Mouse (Mus musculus): ENCODE data around the gene Hbs1l. TPM values are rescaled to one million over a fixed set of nuclear protein-coding genes. Genes with fewer than 3 reads are reported as not detected.

The Hbs1l gene
- polyA plus RNA-seq, 1 experiment: 27.4 TPM

DNA sequence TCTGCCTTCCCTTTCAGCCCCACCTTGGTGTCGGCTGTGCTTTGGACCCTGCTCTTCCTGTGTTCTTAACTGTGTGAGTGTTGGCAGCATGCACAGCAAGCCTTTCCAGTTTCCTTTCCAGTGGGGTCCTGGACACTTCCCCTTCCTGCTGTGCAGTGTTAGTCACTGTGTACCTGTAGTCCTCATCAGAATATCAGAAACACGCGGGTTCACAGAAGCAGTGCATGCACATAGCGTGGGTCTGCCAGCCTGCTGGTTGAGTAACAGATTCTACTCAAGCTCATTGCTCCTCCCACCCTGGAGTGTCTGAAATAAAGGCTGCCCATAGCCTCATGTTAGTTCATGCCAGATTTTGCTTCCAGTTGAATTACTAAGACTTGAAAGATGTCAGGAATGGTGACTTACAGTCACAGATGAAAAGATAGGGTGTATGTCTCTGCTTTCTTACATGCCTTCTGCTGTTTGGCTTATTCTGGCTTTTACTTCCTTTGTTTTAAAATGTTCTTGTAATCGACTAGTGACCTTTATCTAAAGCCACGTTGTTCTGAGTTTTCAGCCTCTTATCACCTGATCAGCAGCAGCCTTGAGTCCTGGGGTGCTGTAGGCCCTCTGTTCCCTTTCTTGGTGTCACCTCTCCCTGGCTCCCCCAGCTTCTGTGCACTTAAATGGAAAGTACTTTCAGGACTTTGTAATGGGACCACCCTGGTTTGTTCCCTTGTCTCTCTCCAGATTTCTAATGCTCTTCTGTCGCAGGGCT lies 38.7 kb downstream of the Hbs1l start:
- Histone ChIP-seq H3K27ac (ENCODE audit: insufficient read depth, low read depth, low read length) (no peak overlapping the region), H3K4me1 (ENCODE audit: control insufficient read depth, insufficient read depth, low read length) (no peaks in the 10 kb centered on the region), H3K4me3 (ENCODE audit: insufficient read depth, low read length) (no peak overlapping the region)
- TF ChIP-seq POLR2A (IDR thresholded peaks at IDR 0.05; ENCODE audit: borderline replicate concordance, low read depth, low read length) (no peak), CTCF (IDR thresholded peaks at IDR 0.05; ENCODE audit: low read depth, low read length) (no peak)

DNA sequence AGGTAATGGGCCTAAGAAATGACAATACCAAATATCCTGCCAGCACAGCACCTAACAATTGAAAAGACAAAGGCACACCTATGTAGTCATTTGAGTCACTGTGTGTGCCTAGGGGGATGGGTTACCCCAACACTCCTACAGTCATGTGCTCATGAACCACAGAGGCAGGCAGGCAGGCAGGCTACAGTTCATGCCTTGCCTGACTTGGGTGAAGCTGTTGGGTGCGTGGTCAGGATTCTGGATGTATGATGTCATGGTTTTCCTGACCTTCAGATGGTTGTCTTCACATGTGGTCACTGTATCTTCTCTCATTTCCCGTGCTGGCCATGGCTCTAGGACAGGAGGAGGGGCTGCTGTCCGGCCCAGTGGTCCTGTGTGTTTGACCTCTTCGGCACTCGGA lies 39.8 kb downstream of the Hbs1l start:
- H3K4me1 ChIP-seq (ENCODE audit: control insufficient read depth, insufficient read depth, low read length): no peaks in the 10 kb centered on the region
- H3K4me3 ChIP-seq (ENCODE audit: insufficient read depth, low read length): no peak overlapping the region
- TF ChIP-seq CTCF (IDR thresholded peaks at IDR 0.05; ENCODE audit: low read depth, low read length): no peak
- TF ChIP-seq POLR2A (IDR thresholded peaks at IDR 0.05; ENCODE audit: borderline replicate concordance, low read depth, low read length): no peak
- no peak overlapping the region for H3K27ac ChIP-seq (ENCODE audit: insufficient read depth, low read depth, low read length)

DNA sequence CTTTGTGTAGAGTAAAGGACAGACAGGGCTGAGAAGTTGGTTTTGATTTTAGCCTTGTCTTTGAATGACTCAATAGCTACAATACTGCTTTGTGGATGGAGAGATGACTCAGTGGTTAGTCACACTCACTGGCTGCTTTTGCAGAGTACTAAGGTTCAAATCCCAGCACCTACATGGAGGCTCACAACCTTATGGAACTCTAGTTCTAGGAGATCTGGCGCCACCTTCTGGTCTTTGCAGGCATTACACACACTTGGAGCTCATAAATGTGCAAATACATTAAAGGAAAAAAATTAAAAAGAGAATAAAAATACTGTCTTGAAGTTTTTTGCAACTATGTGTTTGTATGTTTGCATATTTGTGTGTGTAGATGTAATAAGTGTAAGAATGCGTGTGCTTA lies 41.4 kb downstream of the Hbs1l start:
- Histone ChIP-seq H3K27ac (ENCODE audit: insufficient read depth, low read depth, low read length) (no peak overlapping the region), H3K4me3 (ENCODE audit: insufficient read depth, low read length) (no peak overlapping the region), H3K4me1 (ENCODE audit: control insufficient read depth, insufficient read depth, low read length) (no peaks in the 10 kb centered on the region)
- TF ChIP-seq POLR2A (IDR thresholded peaks at IDR 0.05; ENCODE audit: borderline replicate concordance, low read depth, low read length) (no peak), CTCF (IDR thresholded peaks at IDR 0.05; ENCODE audit: low read depth, low read length) (no peak)

DNA sequence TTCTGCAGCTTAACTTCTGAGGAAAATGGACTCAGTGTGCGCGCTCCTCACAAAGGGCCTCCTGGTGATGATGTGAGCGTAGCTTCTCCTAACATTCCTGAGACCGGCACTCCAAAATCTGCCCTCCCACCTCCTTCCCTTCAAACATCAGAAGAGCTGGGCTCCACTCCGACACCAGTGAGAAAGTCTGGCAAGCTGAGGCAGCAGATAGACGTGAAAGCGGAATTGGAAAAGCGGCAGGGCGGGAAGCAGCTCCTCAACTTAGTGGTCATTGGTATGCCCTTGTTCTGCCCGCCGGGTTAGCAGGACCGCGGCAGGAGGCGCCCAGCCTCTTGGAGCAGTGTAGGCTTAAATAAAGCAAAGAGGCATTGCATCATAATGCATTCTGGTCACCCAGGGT lies 45.9 kb downstream of the Hbs1l start:
- H3K27ac ChIP-seq (ENCODE audit: insufficient read depth, low read depth, low read length): no peak overlapping the region
- no peak overlapping the region for H3K4me3 ChIP-seq (ENCODE audit: insufficient read depth, low read length)
- TF ChIP-seq CTCF (IDR thresholded peaks at IDR 0.05; ENCODE audit: low read depth, low read length): no peak
- TF ChIP-seq POLR2A (IDR thresholded peaks at IDR 0.05; ENCODE audit: borderline replicate concordance, low read depth, low read length): no peak
- no peaks in the 10 kb centered on the region for H3K4me1 ChIP-seq (ENCODE audit: control insufficient read depth, insufficient read depth, low read length)

DNA sequence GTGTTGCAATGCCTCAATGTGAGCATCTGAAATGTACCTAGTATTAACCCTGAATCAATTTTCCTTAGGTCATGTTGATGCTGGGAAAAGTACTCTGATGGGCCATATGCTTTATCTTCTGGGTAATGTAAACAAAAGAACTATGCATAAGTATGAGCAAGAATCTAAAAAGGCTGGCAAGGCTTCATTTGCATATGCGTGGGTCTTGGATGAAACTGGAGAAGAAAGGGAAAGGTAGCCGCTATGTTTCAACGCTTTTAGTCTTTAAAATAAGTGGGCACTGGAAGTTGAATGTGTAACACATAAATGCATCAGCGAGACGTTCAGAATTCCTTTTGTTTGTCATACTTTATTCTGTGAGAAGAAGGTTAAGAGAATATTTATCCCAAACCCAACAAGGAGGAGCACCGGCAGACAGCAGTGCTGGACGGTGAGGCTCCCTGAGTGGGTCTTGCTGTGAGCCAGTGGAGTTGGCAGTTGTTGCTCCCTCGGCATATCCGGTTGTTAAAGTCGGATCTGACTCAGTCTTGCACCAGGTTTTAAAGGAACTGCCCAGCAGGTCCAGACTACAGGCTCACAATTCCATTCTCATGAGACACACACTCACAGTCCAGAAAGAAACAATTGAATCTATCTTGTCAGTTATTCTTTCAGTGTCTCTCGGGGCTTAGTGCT lies 46.7 kb downstream of the Hbs1l start:
- Histone ChIP-seq H3K27ac (ENCODE audit: insufficient read depth, low read depth, low read length) (no peak overlapping the region), H3K4me1 (ENCODE audit: control insufficient read depth, insufficient read depth, low read length) (no peaks in the 10 kb centered on the region), H3K4me3 (ENCODE audit: insufficient read depth, low read length) (no peak overlapping the region)
- TF ChIP-seq POLR2A (IDR thresholded peaks at IDR 0.05; ENCODE audit: borderline replicate concordance, low read depth, low read length) (no peak), CTCF (IDR thresholded peaks at IDR 0.05; ENCODE audit: low read depth, low read length) (no peak)

DNA sequence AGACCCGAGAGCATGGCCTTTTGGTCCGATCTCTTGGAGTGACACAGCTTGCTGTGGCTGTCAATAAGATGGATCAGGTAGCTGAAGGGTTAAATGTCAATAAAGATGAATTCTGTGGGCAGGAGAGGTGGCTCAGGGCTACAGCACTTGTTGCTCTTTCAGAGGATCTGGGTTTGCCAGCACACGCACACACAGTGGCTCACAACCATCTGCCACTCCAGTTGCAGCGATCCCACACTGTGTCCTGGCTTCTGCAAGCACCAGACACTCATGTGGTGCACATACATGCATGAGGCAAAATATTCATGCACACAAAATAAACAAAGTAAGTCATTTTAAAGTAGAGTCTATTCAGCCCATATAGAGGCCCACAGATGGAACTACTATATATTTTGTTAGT lies 51.6 kb downstream of the Hbs1l start:
- Histone ChIP-seq H3K4me3 (ENCODE audit: insufficient read depth, low read length) (no peak overlapping the region), H3K4me1 (ENCODE audit: control insufficient read depth, insufficient read depth, low read length) (no peaks in the 10 kb centered on the region), H3K27ac (ENCODE audit: insufficient read depth, low read depth, low read length) (no peak overlapping the region)
- no peak for TF ChIP-seq CTCF (IDR thresholded peaks at IDR 0.05; ENCODE audit: low read depth, low read length)
- TF ChIP-seq POLR2A (IDR thresholded peaks at IDR 0.05; ENCODE audit: borderline replicate concordance, low read depth, low read length): no peak

DNA sequence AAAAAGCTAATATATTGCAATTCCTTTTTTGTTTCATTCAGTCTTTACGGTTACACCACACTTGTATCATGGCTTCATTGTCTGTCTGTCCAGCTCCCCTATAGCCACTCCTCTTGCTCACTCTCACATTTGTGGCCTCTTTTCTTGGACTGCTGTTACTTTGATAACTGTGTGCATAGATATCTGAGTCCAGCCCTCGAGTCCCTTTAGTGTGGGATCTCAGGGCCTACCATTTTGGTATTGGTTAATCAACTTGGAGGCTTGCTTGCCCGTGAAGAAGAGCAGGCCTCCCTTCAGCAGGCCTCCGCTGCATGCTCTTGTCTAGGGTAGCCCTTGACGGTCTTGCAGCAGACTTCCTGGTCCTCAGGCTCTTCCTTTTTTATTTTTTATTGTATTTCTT lies 53.7 kb downstream of the Hbs1l start:
- TF ChIP-seq CTCF (IDR thresholded peaks at IDR 0.05; ENCODE audit: low read depth, low read length) (no peak), POLR2A (IDR thresholded peaks at IDR 0.05; ENCODE audit: borderline replicate concordance, low read depth, low read length) (no peak)
- no peaks in the 10 kb centered on the region for H3K4me1 ChIP-seq (ENCODE audit: control insufficient read depth, insufficient read depth, low read length)
- no peak overlapping the region for H3K4me3 ChIP-seq (ENCODE audit: insufficient read depth, low read length)
- no peak overlapping the region for H3K27ac ChIP-seq (ENCODE audit: insufficient read depth, low read depth, low read length)

DNA sequence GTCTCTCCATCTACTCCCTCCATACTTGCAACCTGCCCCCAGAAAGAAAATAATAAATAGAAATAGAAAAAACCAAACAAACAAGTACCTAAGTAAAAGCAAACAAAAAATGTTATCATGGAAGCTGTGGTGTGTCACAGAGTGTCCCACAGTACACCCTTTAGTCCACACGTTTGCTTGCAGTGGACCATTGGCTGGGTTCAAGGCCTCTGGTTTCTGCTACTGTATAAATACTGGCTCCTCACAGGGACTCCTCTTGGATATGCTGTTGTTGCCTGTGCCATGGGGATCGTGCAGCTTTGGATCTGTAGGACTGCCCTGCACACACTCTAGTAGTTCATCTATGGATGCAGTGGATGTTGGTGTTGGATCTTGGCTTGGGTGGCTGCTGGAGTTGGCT lies 54.2 kb downstream of the Hbs1l start:
- no peak for TF ChIP-seq CTCF (IDR thresholded peaks at IDR 0.05; ENCODE audit: low read depth, low read length)
- TF ChIP-seq POLR2A (IDR thresholded peaks at IDR 0.05; ENCODE audit: borderline replicate concordance, low read depth, low read length): no peak
- Histone ChIP-seq H3K4me3 (ENCODE audit: insufficient read depth, low read length) (no peak overlapping the region), H3K4me1 (ENCODE audit: control insufficient read depth, insufficient read depth, low read length) (no peaks in the 10 kb centered on the region), H3K27ac (ENCODE audit: insufficient read depth, low read depth, low read length) (no peak overlapping the region)

DNA sequence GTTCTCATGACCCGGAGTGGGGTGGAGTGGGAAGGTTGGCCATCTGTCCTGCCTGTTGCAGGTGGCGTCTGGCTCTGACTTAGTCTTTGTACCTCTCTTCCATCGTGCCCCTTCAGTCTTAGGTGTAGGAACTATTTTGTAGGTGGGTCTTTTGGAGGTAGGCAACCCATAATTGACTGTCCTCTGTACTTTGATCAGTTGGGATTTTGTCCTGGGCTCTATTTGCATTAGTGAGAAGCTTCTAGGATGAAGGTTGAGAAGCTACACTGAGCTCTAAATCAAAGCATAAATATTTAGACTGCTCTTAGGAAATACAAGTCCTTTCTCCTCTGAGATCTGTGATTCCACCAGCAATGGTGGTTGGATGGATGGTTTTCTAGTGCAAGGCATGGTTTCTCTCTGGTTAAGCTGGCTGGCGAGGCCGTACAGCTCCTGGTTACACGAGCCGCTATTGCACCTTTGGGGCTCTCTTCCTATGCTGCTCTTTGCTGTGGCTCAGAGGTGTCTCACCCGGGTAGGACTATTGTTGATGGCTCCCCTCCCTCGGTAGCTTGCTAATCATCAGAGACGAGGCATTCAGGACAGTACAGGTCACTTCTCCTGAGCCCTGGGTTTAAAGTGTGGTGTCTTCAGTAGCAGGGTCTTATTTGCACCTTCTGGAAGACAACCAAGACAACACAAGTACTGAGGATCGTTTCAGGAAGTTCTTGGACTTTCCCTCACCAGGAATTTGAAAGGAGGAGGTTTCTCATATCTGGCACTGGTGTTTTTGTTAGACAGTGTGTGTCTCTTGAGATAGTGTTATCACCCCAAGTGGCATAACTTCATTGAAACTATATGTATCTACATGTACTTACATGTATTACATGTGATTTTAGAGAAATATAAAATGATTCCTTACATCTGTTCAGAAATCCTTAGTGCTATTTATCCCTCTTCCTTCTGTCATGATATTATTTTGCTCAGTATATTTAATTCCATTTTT lies 55.0 kb downstream of the Hbs1l start:
- Histone ChIP-seq H3K4me1 (ENCODE audit: control insufficient read depth, insufficient read depth, low read length) (no peaks in the 10 kb centered on the region), H3K4me3 (ENCODE audit: insufficient read depth, low read length) (no peak overlapping the region), H3K27ac (ENCODE audit: insufficient read depth, low read depth, low read length) (no peak overlapping the region)
- TF ChIP-seq POLR2A (IDR thresholded peaks at IDR 0.05; ENCODE audit: borderline replicate concordance, low read depth, low read length) (no peak), CTCF (IDR thresholded peaks at IDR 0.05; ENCODE audit: low read depth, low read length) (no peak)

Data from bone marrow macrophage, adult 2 months (primary cell).